Mouse (Mus musculus): ENCODE measurements around the gene Cpb1. TPM values are rescaled to one million over a fixed set of nuclear protein-coding genes. Genes with fewer than 3 reads are reported as not detected.

The Cpb1 gene
- polyA plus RNA-seq, 1 experiment = 326 TPM

- H3K4me1 ChIP-seq (ENCODE audit: control insufficient read depth, insufficient read depth, insufficient read length) = no peaks in the 10 kb centered on the region
- H3K27ac ChIP-seq (ENCODE audit: insufficient read depth, low read length) = no peak overlapping the region
- no peak for DNase-seq (ENCODE audit: low read depth in 1 of 2, low spot score in 2 of 2)
- WGBS = 93% methylated on average over 1 of the region's 1 CpGs
- no peaks in the 10 kb centered on the region for H3K36me3 ChIP-seq (ENCODE audit: control insufficient read depth, insufficient read depth, low read length)
- TF ChIP-seq POLR2A (IDR thresholded peaks at IDR 0.05; ENCODE audit: low read depth, low read length) (no peak), CTCF (IDR thresholded peaks at IDR 0.05; ENCODE audit: extremely low read depth, insufficient read depth, insufficient read length, insufficient replicate concordance) (no peak)
- no peak overlapping the region for H3K4me3 ChIP-seq (ENCODE audit: extremely low read depth, insufficient read depth, insufficient read length)
- H3K27me3 ChIP-seq (ENCODE audit: control insufficient read depth, insufficient read depth, low read length) = no peaks in the 10 kb centered on the region
Observed at GRCm38 (mm10) chr3:20236965-20237364, 38.6 kb downstream of the Cpb1 start.

DNA sequence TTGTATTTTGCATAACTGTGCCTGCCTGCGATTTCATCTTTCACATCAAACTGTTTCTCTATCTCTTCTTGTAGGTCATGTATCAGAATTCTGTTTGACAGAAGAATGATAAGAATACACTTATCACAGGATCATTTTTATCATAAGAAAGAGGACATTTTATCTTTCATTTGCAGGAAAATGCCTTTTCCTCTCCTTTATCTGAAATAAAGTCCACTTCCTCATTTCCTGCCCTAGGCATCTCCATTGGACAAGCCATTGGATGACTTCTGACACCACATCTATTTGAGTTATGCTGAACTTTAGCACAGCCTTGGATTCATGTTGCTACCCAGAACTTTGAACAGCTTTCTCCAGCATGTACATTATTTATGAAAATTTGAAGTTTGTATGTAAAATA is 46.5 kb downstream of the Cpb1 start:
- 34% methylated on average over 1 of the region's 1 CpGs for WGBS
- no peaks in the 10 kb centered on the region for H3K36me3 ChIP-seq (ENCODE audit: control insufficient read depth, insufficient read depth, low read length)
- H3K4me1 ChIP-seq (ENCODE audit: control insufficient read depth, insufficient read depth, insufficient read length) = no peaks in the 10 kb centered on the region
- DNase-seq (ENCODE audit: low read depth in 1 of 2, low spot score in 2 of 2) = no peak
- no peak for TF ChIP-seq CTCF (IDR thresholded peaks at IDR 0.05; ENCODE audit: extremely low read depth, insufficient read depth, insufficient read length, insufficient replicate concordance)
- TF ChIP-seq POLR2A (IDR thresholded peaks at IDR 0.05; ENCODE audit: low read depth, low read length) = no peak
- H3K4me3 ChIP-seq (ENCODE audit: extremely low read depth, insufficient read depth, insufficient read length) = no peak overlapping the region
- no peaks in the 10 kb centered on the region for H3K27me3 ChIP-seq (ENCODE audit: control insufficient read depth, insufficient read depth, low read length)
- H3K27ac ChIP-seq (ENCODE audit: insufficient read depth, low read length) = no peak overlapping the region

DNA sequence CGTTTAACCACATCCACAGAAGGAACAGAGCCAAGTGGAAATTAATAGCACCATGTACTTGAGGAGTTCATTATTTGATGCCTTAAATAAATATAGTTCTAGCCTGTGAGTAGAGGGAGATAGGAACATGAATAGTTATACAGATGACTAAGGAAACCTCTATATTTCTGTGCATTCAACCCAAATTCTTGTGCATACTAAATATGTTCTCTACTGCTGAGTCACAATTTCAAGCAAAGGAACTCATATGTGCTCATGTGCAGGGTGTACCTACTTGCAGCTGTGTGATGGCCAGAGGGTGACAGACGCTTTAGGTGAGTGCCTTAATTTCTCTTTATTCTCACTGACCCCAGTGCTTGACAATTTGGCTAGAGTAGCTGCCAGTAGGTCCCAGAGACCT is 50.1 kb downstream of the Cpb1 start:
- no peak overlapping the region for H3K4me3 ChIP-seq (ENCODE audit: extremely low read depth, insufficient read depth, insufficient read length)
- H3K4me1 ChIP-seq (ENCODE audit: control insufficient read depth, insufficient read depth, insufficient read length) = no peaks in the 10 kb centered on the region
- no peaks in the 10 kb centered on the region for H3K36me3 ChIP-seq (ENCODE audit: control insufficient read depth, insufficient read depth, low read length)
- TF ChIP-seq CTCF (IDR thresholded peaks at IDR 0.05; ENCODE audit: extremely low read depth, insufficient read depth, insufficient read length, insufficient replicate concordance) (no peak), POLR2A (IDR thresholded peaks at IDR 0.05; ENCODE audit: low read depth, low read length) (no peak)
- H3K27me3 ChIP-seq (ENCODE audit: control insufficient read depth, insufficient read depth, low read length) = no peaks in the 10 kb centered on the region
- no peak overlapping the region for H3K27ac ChIP-seq (ENCODE audit: insufficient read depth, low read length)
- DNase-seq (ENCODE audit: low read depth in 1 of 2, low spot score in 2 of 2) = no peak
- 84% methylated on average over 2 of the region's 2 CpGs for WGBS

DNA sequence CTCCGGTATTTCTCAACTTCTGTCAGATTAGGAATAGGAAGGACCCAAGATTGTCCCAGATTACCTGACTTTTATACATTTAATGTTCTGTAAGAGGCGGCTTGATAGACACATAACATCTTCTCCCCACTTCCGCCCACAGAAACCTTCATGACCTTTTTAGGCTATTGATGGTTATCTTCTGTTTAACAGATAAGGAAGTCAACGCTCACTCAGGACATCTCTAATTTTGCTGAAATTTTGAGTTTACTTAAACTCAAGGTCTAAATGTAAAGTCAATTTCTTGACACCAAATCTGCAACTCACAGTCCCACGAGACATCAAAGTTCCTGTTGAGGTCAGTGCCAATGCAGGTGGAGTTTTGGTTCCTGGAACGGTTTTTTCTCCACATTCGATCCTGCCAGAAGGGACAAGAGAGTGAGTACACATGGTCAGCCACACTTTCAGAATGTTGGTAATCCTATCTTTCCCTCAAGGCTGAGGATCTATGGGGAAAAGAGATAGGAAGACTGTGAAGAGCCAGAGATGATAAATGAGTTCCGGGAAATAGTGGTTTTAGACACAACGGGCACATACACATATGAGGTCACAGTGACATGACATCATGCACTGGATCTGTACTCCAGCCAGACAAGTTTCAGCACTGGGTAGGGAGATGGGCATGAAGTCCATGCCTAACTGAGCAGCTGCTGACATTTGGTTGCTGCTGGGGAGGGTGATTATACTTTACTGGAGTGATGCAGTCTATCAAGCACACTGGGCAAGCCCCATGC is 52.4 kb downstream of the Cpb1 start:
- Histone ChIP-seq H3K4me3 (ENCODE audit: extremely low read depth, insufficient read depth, insufficient read length) (peak overlapping the region; percentile 23; the same call in 1 of the 2 replicates), H3K36me3 (ENCODE audit: control insufficient read depth, insufficient read depth, low read length) (no peaks in the 10 kb centered on the region), H3K4me1 (ENCODE audit: control insufficient read depth, insufficient read depth, insufficient read length) (no peaks in the 10 kb centered on the region), H3K27ac (ENCODE audit: insufficient read depth, low read length) (peak overlapping the region; percentile 42; the same call in 1 of the 2 replicates), H3K27me3 (ENCODE audit: control insufficient read depth, insufficient read depth, low read length) (no peaks in the 10 kb centered on the region)
- TF ChIP-seq POLR2A (IDR thresholded peaks at IDR 0.05; ENCODE audit: low read depth, low read length) = no peak
- TF ChIP-seq CTCF (IDR thresholded peaks at IDR 0.05; ENCODE audit: extremely low read depth, insufficient read depth, insufficient read length, insufficient replicate concordance) = no peak
- DNase-seq (ENCODE audit: low read depth in 1 of 2, low spot score in 2 of 2) = peak in 1 of 2 experiments; percentile 21
- WGBS = 44% methylated on average over 9 of the region's 9 CpGs

DNA sequence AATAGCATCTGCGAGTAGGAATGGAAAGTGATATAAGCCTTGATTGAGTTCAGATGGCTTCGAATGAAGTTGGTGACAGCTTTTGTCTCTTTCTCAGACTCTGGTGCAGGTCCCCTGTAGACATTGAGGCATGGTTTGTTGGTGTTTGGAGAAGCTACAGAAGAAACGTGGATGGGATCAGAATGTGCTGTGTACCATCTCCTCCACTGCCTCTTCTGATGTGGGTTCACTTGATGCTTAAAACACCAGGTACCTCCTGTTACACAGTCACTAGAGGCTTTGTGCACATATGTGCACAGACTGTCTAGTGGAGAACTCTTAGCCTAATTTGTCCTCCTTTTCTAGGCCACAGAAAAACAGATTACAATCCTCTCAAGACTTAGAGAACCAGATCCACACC is 53.4 kb downstream of the Cpb1 start:
- Histone ChIP-seq H3K4me3 (ENCODE audit: extremely low read depth, insufficient read depth, insufficient read length) (no peak overlapping the region), H3K27ac (ENCODE audit: insufficient read depth, low read length) (no peak overlapping the region), H3K4me1 (ENCODE audit: control insufficient read depth, insufficient read depth, insufficient read length) (no peaks in the 10 kb centered on the region), H3K36me3 (ENCODE audit: control insufficient read depth, insufficient read depth, low read length) (no peaks in the 10 kb centered on the region), H3K27me3 (ENCODE audit: control insufficient read depth, insufficient read depth, low read length) (no peaks in the 10 kb centered on the region)
- no peak for DNase-seq (ENCODE audit: low read depth in 1 of 2, low spot score in 2 of 2)
- TF ChIP-seq CTCF (IDR thresholded peaks at IDR 0.05; ENCODE audit: extremely low read depth, insufficient read depth, insufficient read length, insufficient replicate concordance) = no peak
- WGBS = 73% methylated on average over 3 of the region's 3 CpGs

DNA sequence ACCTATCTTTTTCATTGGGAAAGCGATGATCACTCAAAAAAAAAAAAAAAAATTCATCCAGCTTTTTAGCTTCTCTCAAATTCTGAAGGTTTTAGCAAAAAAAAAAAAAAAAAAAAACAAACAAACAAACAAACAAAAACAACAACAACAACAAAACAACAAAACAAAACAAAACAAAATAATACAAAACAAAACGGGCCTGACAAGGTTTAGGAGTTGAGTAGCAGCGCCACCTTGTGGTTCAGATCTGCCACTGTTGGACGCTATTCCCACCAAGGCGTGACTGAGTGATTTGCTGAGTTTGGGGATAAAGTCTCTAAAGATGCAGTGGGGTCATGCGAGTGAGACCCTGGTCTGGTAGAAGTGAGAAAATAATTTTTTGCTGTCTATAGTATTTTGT is 76.7 kb downstream of the Cpb1 start:
- DNase-seq (ENCODE audit: low read depth in 1 of 2, low spot score in 2 of 2) = peak; percentile 8 to 41
- H3K36me3 ChIP-seq (ENCODE audit: control insufficient read depth, insufficient read depth, low read length) = no peaks in the 10 kb centered on the region
- TF ChIP-seq POLR2A (IDR thresholded peaks at IDR 0.05; ENCODE audit: low read depth, low read length) = no peak
- TF ChIP-seq CTCF (IDR thresholded peaks at IDR 0.05; ENCODE audit: extremely low read depth, insufficient read depth, insufficient read length, insufficient replicate concordance) = peak; percentile 68; the same call in 1 of the 2 replicates
- no peak overlapping the region for H3K4me3 ChIP-seq (ENCODE audit: extremely low read depth, insufficient read depth, insufficient read length)
- no peaks in the 10 kb centered on the region for H3K4me1 ChIP-seq (ENCODE audit: control insufficient read depth, insufficient read depth, insufficient read length)
- WGBS = 34% methylated on average over 6 of the region's 6 CpGs
- H3K27me3 ChIP-seq (ENCODE audit: control insufficient read depth, insufficient read depth, low read length) = no peaks in the 10 kb centered on the region
- H3K27ac ChIP-seq (ENCODE audit: insufficient read depth, low read length) = no peak overlapping the region

Other genes with a start within 250 kb of the Cpb1 start
- 58.4 and 97.2 TPM in 2 replicates for gene Hps3, start 240.4 kb downstream of the Cpb1 start, polyA plus RNA-seq (2012; rRNA removed)
- gene Hltf, start 217.9 kb downstream of the Cpb1 start, polyA plus RNA-seq (2012; rRNA removed) = 3.9 and 4.1 TPM in 2 replicates
- gene Gyg, start 120.4 kb downstream of the Cpb1 start, polyA plus RNA-seq (2012; rRNA removed) = 11.0 and 12.1 TPM in 2 replicates
- gene Cpa3, start 33.6 kb downstream of the Cpb1 start, polyA plus RNA-seq (2012; rRNA removed) = 0.15 and 0.30 TPM in 2 replicates
- not detected in 2 replicates for gene Agtr1b, start 91.4 kb upstream of the Cpb1 start, polyA plus RNA-seq (2012; rRNA removed)